Mouse (Mus musculus) splenic B cell, adult 2 months (primary cell): ENCODE results near the gene Thsd4.

Experiments
- DNase-seq: peaks from one replicate; pipeline ENCODE4 v3.0.0-alpha.2; 2011; ENCODE audit warnings: low read depth, low spot score
- H3K27me3 ChIP-seq: 2 replicates; pipeline ENCODE4 v1.6.1; 2012; ENCODE audit warnings: mild to moderate bottlenecking, low read length, moderate library complexity, mixed read lengths; ENCODE audit not compliant: control insufficient read depth, poor library complexity, insufficient read depth, severe bottlenecking
- H3K36me3 ChIP-seq: 2 replicates; pipeline ENCODE4 v1.6.1; 2012; ENCODE audit warnings: mild to moderate bottlenecking, low read length, moderate library complexity, mixed read lengths; ENCODE audit not compliant: control insufficient read depth, poor library complexity, insufficient read depth, severe bottlenecking

Thsd4 gene

DNA sequence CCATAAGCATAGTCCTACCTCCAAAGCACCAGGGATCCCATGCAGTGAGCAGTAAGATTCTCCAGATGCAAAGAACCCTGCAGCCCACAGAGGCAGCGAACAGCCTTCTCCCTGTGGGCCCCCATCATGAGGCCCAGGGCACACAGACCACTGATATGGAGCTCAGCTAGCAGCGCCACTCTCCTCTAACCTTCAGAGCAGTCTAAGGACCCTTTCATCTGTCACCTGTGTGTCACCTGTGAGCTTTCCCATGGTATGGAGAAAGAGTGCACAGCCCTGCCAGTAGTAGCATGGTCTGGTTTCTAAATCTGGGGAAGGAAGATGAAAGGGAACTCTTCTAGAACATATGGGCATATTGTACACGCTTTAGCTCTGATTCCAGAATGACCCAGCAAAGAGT, 72.3 kb downstream of the Thsd4 start:
- Histone ChIP-seq H3K27me3 (no peaks in the 10 kb centered on the region), H3K36me3 (no peaks in the 10 kb centered on the region)
- no peak for DNase-seq

DNA sequence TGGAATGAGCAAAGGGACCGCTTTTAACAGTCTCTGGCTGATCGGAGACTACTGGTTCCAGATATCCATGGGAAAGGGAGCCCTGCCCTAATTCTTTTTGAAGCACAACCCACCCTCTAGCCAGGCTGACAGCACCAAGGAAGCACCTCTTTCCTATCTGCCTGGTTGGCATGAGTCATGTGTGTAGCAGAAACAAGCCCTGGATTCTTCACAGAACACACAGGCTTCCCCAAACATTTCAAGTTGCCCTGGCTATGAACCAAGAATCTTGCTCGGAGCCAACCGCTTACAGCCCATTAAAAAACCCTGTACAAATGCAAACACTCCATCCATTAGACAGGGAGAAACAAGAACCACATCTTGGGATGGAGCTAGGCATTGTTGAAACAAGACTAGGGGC, 76.0 kb downstream of the Thsd4 start:
- no peak for DNase-seq
- Histone ChIP-seq H3K36me3 (no peaks in the 10 kb centered on the region), H3K27me3 (no peaks in the 10 kb centered on the region)

DNA sequence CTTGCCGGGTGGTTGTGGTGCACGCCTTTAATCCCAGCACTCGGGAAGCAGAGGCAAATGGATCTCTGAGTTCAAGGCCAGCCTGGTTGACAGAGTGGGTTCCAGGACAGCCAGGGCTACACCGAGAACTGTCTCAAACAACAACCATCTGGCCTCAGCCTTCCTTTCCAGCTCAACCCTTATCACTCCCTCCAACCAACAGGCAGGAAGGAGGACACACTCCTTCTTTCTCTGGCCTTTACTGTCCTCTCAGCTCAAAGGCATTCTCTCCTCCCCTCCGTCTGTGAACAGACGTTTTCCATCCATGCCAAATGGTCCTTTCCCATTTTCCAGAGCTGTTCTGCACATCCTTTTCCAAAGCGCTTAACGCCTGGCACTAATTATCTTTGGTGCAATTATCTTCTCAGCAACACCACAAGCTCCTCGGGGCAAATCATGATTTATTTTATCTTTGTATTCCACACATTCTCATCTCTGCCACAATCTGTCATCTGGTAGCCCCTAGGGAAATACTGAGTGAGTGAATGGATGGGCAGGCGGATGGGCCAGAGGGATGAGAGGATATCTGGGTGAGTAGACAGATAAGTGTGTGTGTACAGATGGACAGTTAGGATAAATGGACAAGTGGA, 80.5 kb downstream of the Thsd4 start:
- DNase-seq = no peak
- Histone ChIP-seq H3K27me3 (no peaks in the 10 kb centered on the region), H3K36me3 (no peaks in the 10 kb centered on the region)

DNA sequence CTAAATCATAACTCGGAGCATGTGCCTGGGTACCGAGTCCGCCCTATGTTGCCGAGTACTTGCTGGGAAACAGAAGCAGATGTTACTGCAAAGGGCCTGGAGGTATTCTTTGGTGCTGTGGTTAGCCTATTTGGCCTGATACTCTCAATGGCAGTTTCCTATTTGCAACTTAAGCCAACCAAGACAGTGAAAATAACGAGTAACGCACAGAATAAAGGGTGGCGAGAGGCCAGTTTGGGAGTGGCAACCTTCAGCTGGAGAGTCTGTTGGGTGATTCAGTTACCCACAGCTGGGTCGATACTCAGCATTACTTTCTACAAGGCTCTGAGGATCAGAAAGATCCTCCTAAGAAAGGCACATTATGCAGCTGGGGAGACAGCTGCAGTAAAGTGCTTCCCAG, 81.3 kb downstream of the Thsd4 start:
- Histone ChIP-seq H3K36me3 (no peaks in the 10 kb centered on the region), H3K27me3 (no peaks in the 10 kb centered on the region)
- no peak for DNase-seq

DNA sequence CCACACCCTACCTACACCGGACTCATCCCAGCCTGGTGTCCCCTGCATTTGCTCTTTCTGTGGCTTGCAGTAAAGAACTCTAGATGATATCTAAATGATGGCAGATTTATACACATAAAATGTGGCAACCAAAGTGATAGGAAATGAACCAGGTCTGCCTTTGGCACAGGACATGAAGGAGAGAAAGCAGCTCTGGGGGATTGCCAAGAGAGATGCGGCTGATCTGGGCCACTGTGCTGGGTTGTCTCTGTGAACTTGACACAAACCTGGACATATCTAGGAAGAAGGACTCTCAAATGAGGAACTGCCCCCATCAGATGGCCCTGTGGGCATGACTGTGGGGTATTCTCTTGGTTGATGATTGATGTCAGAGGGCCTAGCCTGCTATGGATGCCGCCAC, 85.6 kb downstream of the Thsd4 start:
- no peak for DNase-seq
- no peaks in the 10 kb centered on the region for H3K27me3 ChIP-seq
- no peaks in the 10 kb centered on the region for H3K36me3 ChIP-seq

DNA sequence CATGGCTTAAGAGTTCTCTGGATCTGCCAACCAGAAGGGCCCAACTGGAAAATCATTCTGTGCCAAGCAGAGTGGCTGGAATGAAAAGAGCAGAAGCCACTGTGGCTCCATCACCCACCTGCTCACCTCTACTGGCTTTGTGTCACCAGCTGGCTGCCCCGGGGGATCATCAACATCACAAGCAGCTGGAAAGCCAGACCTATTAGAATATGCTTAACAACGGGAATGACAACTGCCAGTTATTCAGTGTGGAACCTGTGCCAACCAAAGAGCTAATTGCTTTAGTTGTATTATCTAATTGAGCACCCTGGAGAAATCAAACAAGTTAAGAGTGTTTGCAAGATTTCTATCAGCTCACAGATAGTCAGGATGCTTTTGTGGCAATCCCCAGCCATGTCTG, 87.8 kb downstream of the Thsd4 start:
- Histone ChIP-seq H3K27me3 (no peaks in the 10 kb centered on the region), H3K36me3 (no peaks in the 10 kb centered on the region)
- no peak for DNase-seq

DNA sequence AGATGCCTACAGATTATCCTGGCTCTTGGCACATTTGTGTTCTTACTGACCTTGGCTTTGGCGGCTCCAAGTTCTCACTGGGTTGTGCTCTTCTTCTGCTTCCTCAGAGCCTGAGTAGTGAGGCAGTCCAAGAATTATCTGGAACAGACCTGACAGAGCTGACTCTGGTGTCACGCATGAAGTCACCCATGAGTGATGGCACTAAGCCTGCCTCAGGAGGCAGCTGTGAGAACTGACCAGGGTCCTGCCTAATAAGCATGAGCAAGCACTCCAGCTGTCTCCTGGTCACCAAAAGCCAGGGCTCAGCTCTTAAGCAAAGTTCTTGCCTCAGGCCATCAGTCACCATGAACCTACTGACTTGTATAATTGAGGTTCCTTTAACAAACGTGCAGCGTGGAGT, 89.9 kb downstream of the Thsd4 start:
- no peak for DNase-seq
- Histone ChIP-seq H3K27me3 (no peaks in the 10 kb centered on the region), H3K36me3 (no peaks in the 10 kb centered on the region)

DNA sequence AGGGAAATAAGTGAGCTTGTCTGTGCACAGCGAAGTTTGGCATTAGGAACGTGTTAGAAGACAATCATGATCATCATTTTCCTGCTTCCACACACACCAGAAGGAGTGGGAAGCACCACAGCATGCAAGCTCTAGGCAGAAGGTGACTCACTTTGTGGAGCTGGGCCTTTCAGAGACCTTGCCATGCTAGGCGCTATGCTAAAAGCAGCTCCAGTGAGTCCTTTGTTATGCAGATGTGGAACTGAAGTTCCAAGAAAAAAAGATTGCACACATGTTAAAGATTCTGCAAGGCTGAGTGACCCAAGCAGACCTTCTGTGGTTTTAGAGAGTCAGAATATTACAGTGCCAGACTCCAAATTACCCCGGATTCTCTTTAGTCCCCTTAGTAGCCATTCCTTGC, 91.8 kb downstream of the Thsd4 start:
- no peaks in the 10 kb centered on the region for H3K27me3 ChIP-seq
- H3K36me3 ChIP-seq = no peaks in the 10 kb centered on the region
- DNase-seq = no peak

DNA sequence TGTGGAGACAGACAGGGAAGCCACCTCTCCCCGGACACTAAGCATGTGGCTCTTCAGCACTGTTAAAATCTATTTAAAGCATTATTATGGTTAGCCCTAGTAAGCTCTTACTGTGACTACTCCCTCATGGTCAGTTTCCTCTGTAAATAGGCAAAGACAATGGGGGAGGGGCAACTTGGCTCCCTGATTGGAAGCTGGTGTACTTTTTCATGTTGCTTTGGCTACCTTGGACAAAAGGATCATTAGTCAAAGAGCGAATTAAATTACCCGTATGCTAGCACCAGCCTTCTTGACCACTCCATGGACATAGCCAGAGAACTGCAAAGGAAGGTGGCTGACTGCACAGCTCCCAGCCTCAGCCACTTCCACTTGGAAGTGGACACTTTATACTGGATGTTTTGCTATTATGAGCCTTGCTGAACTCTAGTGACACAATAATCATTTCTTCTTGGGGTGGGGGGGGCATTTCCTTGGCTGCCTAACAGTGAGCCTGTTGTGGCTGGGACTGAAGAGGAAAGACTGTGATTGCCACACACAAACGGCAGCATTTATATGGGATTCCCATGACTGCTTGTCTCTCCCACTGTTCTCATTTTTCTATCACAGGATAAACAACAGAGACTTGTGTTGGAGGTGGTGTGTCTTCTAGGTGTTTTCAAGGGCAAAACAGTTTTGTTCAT, 107.6 kb downstream of the Thsd4 start:
- Histone ChIP-seq H3K27me3 (no peaks in the 10 kb centered on the region), H3K36me3 (no peaks in the 10 kb centered on the region)
- DNase-seq = no peak

DNA sequence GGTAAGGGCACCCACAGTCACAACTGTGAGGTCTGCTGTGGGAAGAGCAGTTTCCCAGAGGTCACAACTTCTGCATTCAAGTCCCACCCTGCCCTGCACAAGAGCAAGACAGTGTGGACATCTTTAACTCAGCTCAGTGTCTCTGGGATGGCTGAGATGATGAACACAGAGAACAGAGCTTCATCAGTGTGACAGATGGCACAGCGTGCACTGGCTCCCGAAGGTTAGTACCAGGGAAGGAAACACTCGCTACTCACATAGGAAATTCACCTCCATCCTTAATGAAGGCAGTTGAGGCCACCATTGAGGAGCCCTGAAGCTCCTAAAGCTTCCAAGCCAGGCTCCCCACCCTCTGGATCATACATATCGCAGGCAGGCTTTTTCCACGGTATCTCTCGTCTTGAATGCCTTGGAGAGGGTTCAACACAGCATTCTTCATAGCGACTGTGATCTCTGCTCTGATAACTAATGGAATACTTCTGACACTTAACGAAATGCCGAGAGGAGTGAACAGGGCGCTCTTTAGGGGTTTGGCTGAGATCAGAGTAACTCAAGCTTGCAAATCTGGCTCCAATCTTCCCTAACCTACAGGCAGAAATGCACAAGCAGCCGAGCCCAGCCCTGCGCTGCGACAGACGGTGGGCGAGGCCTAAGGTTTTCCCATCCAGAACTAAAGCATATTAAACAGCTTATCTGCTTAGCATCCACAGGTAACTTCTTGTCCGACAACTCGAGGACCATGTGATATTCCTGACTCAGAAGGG, 110.8 kb downstream of the Thsd4 start:
- H3K36me3 ChIP-seq = no peaks in the 10 kb centered on the region
- no peak for DNase-seq
- no peaks in the 10 kb centered on the region for H3K27me3 ChIP-seq

DNA sequence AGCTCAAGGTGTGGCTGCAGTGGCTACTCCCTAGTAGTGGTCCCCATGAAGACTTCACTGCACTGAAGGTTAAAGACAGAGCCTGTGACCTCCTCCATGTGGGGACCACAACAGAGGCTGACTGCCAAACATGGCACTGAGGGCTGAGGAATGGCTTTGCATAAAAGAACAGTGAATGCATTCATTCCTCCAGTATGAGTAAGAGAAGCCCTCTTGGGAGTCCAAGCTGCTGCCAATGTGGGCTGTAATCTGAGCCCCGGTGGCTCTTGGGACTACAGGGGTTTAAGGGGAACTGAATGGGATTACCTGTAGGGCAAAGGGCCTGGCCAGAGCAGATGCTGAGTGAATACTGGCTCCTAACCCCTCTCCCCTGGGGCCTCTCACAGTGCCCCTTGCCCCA, 114.5 kb downstream of the Thsd4 start:
- no peaks in the 10 kb centered on the region for H3K27me3 ChIP-seq
- no peak for DNase-seq
- H3K36me3 ChIP-seq = no peaks in the 10 kb centered on the region

DNA sequence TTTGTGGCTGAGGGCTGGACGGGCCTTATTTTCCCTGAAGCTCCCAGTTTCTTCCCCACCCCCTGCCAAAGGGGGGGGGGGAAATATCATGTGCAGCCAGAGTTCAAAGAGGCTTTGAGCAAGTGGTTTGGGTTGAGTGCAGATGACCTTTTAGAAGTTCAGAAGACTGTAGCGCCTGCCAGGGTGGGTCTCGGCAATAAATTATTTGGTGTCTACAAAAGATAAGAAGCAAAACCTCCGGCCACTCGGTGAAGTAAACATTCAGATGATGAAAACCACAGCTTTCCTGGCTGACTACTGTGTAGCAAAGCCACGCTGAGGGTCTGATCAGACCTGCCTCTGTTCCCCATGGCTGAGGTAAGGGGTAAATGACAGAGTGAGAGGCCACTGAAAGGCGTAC, 116.1 kb downstream of the Thsd4 start:
- no peaks in the 10 kb centered on the region for H3K36me3 ChIP-seq
- H3K27me3 ChIP-seq = no peaks in the 10 kb centered on the region

DNA sequence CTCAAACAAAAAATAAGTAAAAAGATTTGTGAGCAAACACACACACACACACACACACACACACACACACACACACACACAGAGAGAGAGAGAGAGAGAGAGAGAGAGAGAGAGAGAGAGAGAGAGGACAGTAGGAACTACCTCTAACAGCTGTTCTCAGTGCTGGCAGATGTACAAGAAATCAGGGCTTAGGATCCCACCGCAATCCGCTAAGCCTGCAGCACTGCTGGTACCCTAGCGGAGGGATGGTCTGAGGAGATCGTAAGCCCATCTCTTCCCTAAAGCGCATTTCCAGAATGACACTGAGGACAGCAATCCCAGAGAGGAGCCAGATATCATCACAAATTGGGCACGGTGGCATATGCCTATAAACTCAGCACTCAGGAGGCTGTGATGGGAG, 119.2 kb downstream of the Thsd4 start:
- DNase-seq = no peak
- Histone ChIP-seq H3K27me3 (no peaks in the 10 kb centered on the region), H3K36me3 (no peaks in the 10 kb centered on the region)

More for the DNA sequence above, 116.1 kb downstream of the Thsd4 start:
- no peak for DNase-seq

DNA sequence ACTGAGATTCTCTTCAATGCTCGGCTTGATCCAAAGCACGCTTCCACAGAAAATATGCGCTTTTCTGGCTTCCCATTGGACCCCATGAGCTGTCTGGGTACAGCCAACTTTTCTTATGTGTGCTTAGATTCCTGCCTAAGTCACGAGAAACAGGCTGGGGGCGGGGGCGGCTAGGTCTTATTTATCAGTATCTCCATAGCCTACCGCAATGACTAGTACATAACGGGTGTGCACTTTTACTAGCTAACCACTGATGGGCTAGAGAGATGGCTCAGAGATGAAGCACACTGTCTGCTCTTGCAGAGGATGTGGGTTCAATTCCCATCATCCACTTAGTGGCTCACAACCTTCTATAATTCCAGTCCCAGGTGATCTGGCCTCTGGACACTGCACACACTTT, 121.8 kb downstream of the Thsd4 start:
- Histone ChIP-seq H3K27me3 (no peaks in the 10 kb centered on the region), H3K36me3 (no peaks in the 10 kb centered on the region)
- no peak for DNase-seq

DNA sequence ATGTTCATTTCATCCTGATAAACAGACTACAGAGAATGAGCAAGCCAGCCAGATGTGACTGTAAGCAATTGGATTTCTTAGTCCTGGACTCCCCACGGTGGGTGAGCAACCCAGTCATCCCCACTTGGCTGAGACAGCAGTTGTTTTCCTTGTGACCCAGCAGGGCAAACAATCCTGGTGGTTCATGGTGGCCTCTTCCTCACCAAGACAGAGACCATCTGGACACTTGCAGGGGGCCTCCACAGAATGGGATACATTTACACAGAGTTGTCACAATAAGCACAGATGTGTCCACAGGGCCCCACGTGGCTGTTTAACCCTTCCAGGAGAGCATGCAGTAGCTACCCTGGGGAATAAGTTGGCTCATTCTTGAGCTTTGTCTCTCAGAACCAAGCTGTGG, 123.8 kb downstream of the Thsd4 start:
- no peak for DNase-seq
- Histone ChIP-seq H3K36me3 (no peaks in the 10 kb centered on the region), H3K27me3 (no peaks in the 10 kb centered on the region)
